Mouse (Mus musculus) left cerebral cortex, adult 8-10 months (tissue): ENCODE data around the gene Mme. TPM values are rescaled to one million over a fixed set of nuclear protein-coding genes. Genes with fewer than 3 reads are reported as not detected.

Source experiments
- DNase-seq, 2 experiments: peaks; one replicate each; pipeline ENCODE4 v3.0.0; 2022; ENCODE audit warnings: low spot score in 2 of 2
- total RNA-seq, 4 experiments: library from RNA; stranded (reverse); gene quantifications; 2 replicates each; pipeline ENCODE4 v1.2.4; 2022

Gene Mme
- 10 to 100 TPM in 3 of 4 experiments, 1 to 10 TPM in 1; 9.6 to 17.7 (median 13.8) TPM for total RNA-seq

- DNase-seq, result no peak
Measured at GRCm38 (mm10) chr3:63241099-63241587, at the start of gene Mme. Gene Mme (plus strand): TSS chr3:63241537.

GRCm38 (mm10) chr3:63196565-63196964 is 44.8 kb upstream of the Mme start:
- peak in 1 of 2 experiments; percentile 15 for DNase-seq

GRCm38 (mm10) chr3:63198026-63198425 is 43.3 kb upstream of the Mme start:
- no peak for DNase-seq

GRCm38 (mm10) chr3:63221867-63222591 is 19.3 kb upstream of the Mme start:
- no peak for DNase-seq

GRCm38 (mm10) chr3:63223676-63224075 is 17.7 kb upstream of the Mme start:
- DNase-seq, result no peak

DNA sequence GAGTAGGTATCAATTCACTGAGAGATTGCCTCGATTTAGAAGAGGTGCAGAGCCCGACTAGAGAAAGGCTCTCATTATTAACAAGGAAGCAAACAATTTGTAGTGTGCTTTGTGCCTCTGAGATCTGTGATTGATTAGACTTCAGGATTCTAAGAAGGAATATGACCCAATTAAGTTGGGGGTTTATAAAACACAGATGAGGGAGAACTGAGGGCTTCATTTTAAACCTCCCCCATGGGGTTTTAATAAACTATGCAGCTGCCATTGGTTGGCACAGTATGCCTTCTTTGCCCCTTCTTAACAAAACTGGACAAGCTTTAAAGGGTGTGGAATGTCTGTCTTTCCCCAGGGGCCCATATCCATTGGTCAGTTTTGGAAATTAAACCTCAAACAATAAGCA is 5.4 kb upstream of the Mme start:
- no peak for DNase-seq

DNA sequence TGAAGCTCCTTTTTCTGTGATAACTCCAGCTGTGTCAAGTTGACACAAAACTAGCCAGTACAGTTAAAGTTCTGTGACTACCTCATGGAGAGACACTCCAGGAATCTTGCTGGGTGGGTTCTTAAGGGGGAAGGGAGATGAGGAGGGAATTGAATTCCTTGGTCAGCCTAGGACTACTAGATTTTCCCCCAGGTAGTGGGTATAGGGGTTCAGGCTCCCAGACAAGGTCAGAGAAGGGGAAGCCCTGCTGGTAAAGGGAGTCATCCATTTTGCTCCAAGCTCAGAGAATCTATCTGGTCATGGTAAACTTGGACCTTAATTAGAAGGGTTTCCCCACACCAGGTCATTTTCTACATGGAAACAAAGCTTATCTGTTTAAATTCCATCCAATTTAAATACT is 2.4 kb downstream of the Mme start:
- DNase-seq, result no peak

DNA sequence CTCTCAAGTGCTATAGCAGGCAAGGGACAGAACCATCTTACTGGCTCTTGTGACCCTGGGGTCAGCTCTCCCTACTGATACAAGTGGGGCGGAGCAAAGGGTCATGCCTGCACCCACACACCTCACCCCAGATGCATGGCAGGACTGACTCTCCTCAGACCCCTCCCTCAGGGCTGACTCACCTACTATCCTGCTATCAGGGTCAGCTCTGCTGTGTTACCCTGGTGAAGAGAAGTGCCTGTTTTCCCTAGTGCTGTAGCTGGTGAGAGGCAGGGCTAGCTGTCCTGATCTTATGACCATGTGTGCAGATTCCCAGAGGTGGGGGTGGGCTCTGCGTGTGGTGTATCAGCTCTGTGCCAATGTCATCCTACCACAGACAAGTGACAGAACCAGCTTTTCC is 30.8 kb downstream of the Mme start:
- DNase-seq, result no peak

DNA sequence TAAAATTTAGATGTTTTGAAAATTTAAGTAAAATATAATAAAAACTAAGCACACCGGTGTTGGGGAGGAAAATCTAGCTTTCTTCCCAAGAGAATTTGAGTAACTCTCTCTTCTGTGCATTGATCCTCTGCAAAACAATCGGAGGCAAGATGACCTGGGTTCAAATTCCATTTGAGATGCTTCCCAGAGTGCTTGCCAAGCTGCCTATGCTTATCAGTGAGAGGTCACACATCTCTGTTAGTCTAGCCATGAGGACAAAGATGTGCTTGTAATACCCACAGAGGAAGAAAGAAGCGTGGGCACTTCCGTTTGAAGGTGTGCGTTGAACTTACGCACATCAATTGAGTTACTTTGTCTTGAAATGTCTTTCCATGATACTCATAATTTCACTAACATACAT is 53.0 kb downstream of the Mme start:
- DNase-seq, result no peak

- no peak for DNase-seq
Measured at GRCm38 (mm10) chr3:63294791-63295190, 53.5 kb downstream of the Mme start.

GRCm38 (mm10) chr3:63295237-63295636 is 53.9 kb downstream of the Mme start:
- DNase-seq, result peak in 1 of 2 experiments; percentile 18

DNA sequence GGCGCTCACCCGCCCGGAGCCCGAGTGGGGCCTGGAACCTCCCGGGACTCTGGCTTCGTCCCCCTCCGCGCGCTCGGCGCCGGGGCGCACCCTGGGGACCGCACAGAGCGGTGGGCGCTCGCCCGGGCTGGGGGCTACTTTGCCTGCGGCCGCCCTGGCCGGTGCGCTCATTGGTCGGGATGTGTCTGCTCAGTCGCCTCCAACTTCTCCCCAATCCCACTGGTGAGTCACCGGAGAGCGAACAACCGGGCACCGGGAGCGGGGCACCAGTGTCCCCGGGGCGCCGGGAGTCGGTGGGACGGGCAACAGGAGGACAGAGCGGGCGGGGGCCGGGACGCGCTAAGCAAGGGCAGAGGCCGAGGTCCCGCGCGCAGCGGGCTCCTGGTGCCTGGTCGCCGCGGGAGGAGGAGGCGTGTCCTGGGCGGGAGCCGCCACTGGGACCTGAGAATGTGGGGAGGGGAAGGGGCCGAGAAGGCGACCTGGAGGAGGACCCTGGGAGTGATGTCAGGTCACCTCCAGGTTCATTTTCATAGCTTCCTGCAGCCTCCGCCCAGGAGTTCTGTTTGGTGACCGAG is 54.4 kb downstream of the Mme start:
- DNase-seq, result peak in 1 of 2 experiments; percentile 10

DNA sequence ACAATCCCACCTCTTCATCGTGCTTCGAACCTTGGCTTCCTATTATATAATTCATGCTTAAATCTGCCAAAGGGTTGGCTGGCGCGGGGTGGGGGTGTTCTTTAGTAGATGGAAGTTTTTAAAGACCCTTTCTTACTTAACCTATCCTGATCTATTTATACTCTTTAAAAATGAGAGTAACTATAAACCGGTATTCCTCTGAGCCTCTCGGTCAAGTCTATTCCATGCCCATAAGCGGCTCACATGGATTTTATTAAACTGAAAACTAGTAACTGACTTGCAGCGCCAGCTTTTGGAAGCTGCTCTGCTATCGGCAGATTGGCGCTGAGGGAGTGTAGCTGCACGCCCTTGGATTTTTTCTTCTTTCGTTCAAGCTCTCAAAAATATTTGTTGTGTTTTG is 55.1 kb downstream of the Mme start:
- DNase-seq, result peak in 1 of 2 experiments; percentile 12

- DNase-seq, result peak; percentile 12
Measured at GRCm38 (mm10) chr3:63297787-63298186, 56.5 kb downstream of the Mme start.

GRCm38 (mm10) chr3:63315211-63315760 is 73.9 kb downstream of the Mme start:
- no peak for DNase-seq

DNA sequence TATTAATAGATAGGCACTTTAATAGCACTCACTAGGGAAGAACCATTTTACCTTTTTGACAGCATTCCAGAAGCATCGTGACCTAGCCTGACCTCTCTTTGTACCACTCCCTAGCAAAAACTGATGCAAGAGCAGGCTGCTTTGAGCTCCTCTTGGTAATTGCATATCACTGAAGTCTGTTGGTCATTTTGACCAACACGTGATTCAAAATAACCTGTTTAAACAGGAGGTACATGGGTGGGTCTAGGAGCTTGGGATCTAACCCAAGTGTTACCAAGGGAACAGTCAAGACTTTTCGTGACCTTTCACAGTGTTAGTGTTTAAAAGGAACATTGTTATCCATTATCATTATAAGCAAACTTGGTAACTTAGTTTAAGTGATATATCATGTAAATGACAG is 76.2 kb downstream of the Mme start:
- DNase-seq, result no peak

GRCm38 (mm10) chr3:63325615-63326014 is 84.3 kb downstream of the Mme start:
- no peak for DNase-seq

- no peak for DNase-seq
Measured at GRCm38 (mm10) chr3:63340110-63340509, 98.8 kb downstream of the Mme start.

DNA sequence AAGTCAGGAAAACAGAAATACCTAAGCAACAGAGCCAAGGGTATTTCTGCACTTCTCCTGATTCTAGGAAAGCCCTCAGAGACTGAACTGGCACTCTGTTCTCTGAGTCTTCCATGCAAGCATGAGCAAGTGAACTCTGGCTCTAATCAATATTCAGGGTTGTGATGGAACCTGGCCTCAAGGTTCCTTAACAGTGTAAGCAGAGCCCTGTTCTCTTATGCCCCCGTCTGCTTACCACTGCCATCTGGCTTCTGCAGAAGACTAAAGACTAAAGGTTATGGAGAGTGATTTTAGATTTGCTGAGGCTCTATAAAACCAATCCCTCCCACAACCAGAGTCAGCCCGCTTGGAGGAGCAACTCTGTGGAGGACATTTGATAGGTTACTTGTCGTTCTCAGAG is 99.2 kb downstream of the Mme start:
- no peak for DNase-seq

- no peak for DNase-seq
Measured at GRCm38 (mm10) chr3:63341481-63341880, 100.1 kb downstream of the Mme start.

- DNase-seq, result no peak
Measured at GRCm38 (mm10) chr3:63344998-63345397, 103.7 kb downstream of the Mme start.

DNA sequence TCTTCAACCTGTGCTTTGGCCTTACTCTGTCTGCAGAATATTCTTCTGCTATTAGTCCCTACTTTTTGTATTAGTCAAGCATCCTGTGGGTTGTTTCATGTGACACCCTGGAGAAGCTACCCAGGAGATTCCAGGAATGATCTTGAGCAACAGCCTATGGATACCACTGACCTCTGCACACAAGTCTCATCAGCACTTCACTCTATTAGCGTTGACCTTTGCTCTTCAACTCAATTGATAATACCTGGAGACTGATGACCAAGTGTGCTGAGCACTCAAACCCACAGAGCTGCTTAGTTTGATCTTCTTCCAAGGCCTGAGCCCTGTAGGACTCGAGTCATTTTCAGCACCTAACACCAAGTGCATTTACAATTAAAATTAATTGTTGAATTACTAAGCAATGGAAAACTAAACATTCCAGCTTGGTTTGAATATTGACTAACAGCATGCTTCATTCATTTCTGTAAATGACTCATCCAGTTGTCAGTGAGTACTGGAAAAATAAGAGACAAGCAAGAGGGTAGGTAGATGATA is 107.6 kb downstream of the Mme start:
- DNase-seq, result no peak
